Mouse (Mus musculus) CH12.LX (cell line): ENCODE results near the gene Tmc5. TPM values are rescaled to one million over a fixed set of nuclear protein-coding genes. Genes with fewer than 3 reads are reported as not detected.

Experiments
- DNase-seq: peaks from one replicate; pipeline ENCODE4 v3.0.0-alpha.2; 2013; ENCODE audit errors: extremely low read depth
- H3K27ac ChIP-seq: 2 replicates; pipeline ENCODE4 v1.5.1; 2012; ENCODE audit warnings: low read depth, mild to moderate bottlenecking, control low read depth, moderate library complexity; ENCODE audit not compliant: insufficient read depth
- H3K27me3 ChIP-seq: replicated peaks from 2 replicates; pipeline ENCODE3; 2012; ENCODE audit warnings: inconsistent platforms
- H3K36me3 ChIP-seq, 2 experiments: replicated peaks in 1 of 2; 2 replicates each; pipeline versions ENCODE3 to v1.6.1; 2012; ENCODE audit warnings: inconsistent platforms in 1 of 2, low read length in 1 of 2, mild to moderate bottlenecking in 1 of 2, mixed read lengths in 1 of 2, moderate library complexity in 1 of 2; ENCODE audit not compliant: control insufficient read depth in 1 of 2, insufficient read depth in 1 of 2
- H3K4me1 ChIP-seq, 2 experiments: 2 replicates each; pipeline ENCODE4 v1.6.1; 2012; ENCODE audit warnings: inconsistent platforms in 1 of 2, moderate library complexity in 1 of 2; ENCODE audit not compliant: insufficient read depth in 2 of 2, control insufficient read depth in 1 of 2
- H3K4me2 ChIP-seq: 2 replicates; pipeline ENCODE4 v1.6.1; 2012; ENCODE audit warnings: low read depth, mild to moderate bottlenecking, control low read depth; ENCODE audit not compliant: poor library complexity, insufficient read depth, severe bottlenecking
- H3K4me3 ChIP-seq, 3 experiments: fragments of 150-350 bp in 1 of 3; sonication (generic) in 1 of 3; replicated peaks in 1 of 3; 2 replicates each; pipeline versions ENCODE3 to v1.5.1; 2011 to 2012; ENCODE audit warnings: low read depth in 2 of 3, low read length in 2 of 3, mild to moderate bottlenecking in 2 of 3, moderate library complexity in 2 of 3, control low read depth in 1 of 3, improper control_type of control experiment in 1 of 3, inconsistent platforms in 1 of 3, mixed read lengths in 1 of 3; ENCODE audit not compliant: poor library complexity in 1 of 3
- H3K79me2 ChIP-seq: replicated peaks from 2 replicates; pipeline ENCODE4 v1.6.1; 2012; ENCODE audit warnings: mild to moderate bottlenecking, moderate library complexity; ENCODE audit not compliant: control insufficient read depth, poor library complexity, insufficient read depth, severe bottlenecking; ENCODE audit errors: extremely low read depth
- H3K9ac ChIP-seq: 2 replicates; pipeline ENCODE4 v1.6.1; 2012; ENCODE audit warnings: low read depth, mild to moderate bottlenecking, control low read depth, moderate library complexity; ENCODE audit not compliant: insufficient read depth
- H3K9me3 ChIP-seq: replicated peaks from 2 replicates; pipeline ENCODE3; 2012; ENCODE audit warnings: low read length, inconsistent platforms, mixed read lengths
- CTCF ChIP-seq, 2 experiments: IDR thresholded peaks in 1 of 2; conservative IDR thresholded peaks in 1 of 2; 2 replicates each; pipeline ENCODE4 v1.5.1; 2011 to 2012; ENCODE audit warnings: low read depth in 2 of 2, low read length in 2 of 2, improper control_type of control experiment in 1 of 2, inconsistent platforms in 1 of 2, mild to moderate bottlenecking in 1 of 2, moderate library complexity in 1 of 2
- ELF1 ChIP-seq: IDR thresholded peaks from 2 replicates; pipeline ENCODE4 v1.6.1; 2014; ENCODE audit warnings: low read depth, mild to moderate bottlenecking, inconsistent platforms, low read length, improper control_type of control experiment
- ETS1 ChIP-seq: conservative IDR thresholded peaks from 2 replicates; pipeline ENCODE4 v1.6.1; 2012; ENCODE audit warnings: low read depth, mild to moderate bottlenecking, inconsistent platforms, low read length, improper control_type of control experiment, moderate library complexity
- JUND ChIP-seq: conservative IDR thresholded peaks from 2 replicates; pipeline ENCODE4 v1.6.1; 2011; ENCODE audit warnings: low read depth, low read length, improper control_type of control experiment
- MAFK ChIP-seq: IDR thresholded peaks from 2 replicates; pipeline ENCODE4 v1.6.1; 2011; ENCODE audit warnings: low read length, improper control_type of control experiment; ENCODE audit not compliant: insufficient replicate concordance
- MEF2A ChIP-seq: IDR thresholded peaks from 2 replicates; pipeline ENCODE4 v1.6.1; 2014; ENCODE audit warnings: low read depth, mild to moderate bottlenecking, inconsistent platforms, low read length, improper control_type of control experiment, borderline replicate concordance
- NELFE ChIP-seq: IDR thresholded peaks from 2 replicates; pipeline ENCODE4 v1.6.1; 2011; ENCODE audit warnings: low read depth, low read length, improper control_type of control experiment
- NRF1 ChIP-seq: IDR thresholded peaks from 2 replicates; pipeline ENCODE4 v1.6.1; 2014; ENCODE audit warnings: low read depth, mild to moderate bottlenecking, inconsistent platforms, low read length, improper control_type of control experiment, moderate library complexity
- PAX5 ChIP-seq: IDR thresholded peaks from 2 replicates; pipeline ENCODE4 v1.6.1; 2012; ENCODE audit warnings: low read length, inconsistent platforms, mixed read lengths
- RAD21 ChIP-seq: IDR thresholded peaks from 2 replicates; pipeline ENCODE4 v1.6.1; 2011; ENCODE audit warnings: low read depth, mild to moderate bottlenecking, low read length, improper control_type of control experiment, moderate library complexity
- RCOR1 ChIP-seq: conservative IDR thresholded peaks from 2 replicates; pipeline ENCODE4 v1.6.1; 2012; ENCODE audit warnings: low read depth, mild to moderate bottlenecking, inconsistent platforms, low read length, improper control_type of control experiment
- SMC3 ChIP-seq: IDR thresholded peaks from 2 replicates; pipeline ENCODE4 v1.6.1; 2011; ENCODE audit warnings: low read depth, low read length, improper control_type of control experiment
- TBP ChIP-seq: conservative IDR thresholded peaks from 2 replicates; pipeline ENCODE4 v1.6.1; 2011; ENCODE audit warnings: low read depth, low read length, improper control_type of control experiment
- UBTF ChIP-seq: IDR thresholded peaks from 2 replicates; pipeline ENCODE4 v1.6.1; 2012; ENCODE audit warnings: low read depth, mild to moderate bottlenecking, inconsistent platforms, low read length, improper control_type of control experiment, moderate library complexity
- USF1 ChIP-seq: IDR thresholded peaks from 2 replicates; pipeline ENCODE4 v1.6.1; 2014; ENCODE audit warnings: low read depth, mild to moderate bottlenecking, inconsistent platforms, low read length, improper control_type of control experiment
- USF2 ChIP-seq: conservative IDR thresholded peaks from 2 replicates; pipeline ENCODE4 v1.6.1; 2011; ENCODE audit warnings: low read depth, low read length, improper control_type of control experiment
- ZC3H11A ChIP-seq: IDR thresholded peaks from 2 replicates; pipeline ENCODE4 v1.6.1; 2012; ENCODE audit warnings: low read depth, mild to moderate bottlenecking, inconsistent platforms, low read length, improper control_type of control experiment
- ZKSCAN1 ChIP-seq: IDR thresholded peaks from 2 replicates; pipeline ENCODE4 v1.6.1; 2012; ENCODE audit warnings: low read depth, inconsistent platforms, low read length, improper control_type of control experiment, borderline replicate concordance
- ZNF384 ChIP-seq: IDR thresholded peaks from 2 replicates; pipeline ENCODE4 v1.6.1; 2012; ENCODE audit warnings: low read depth, low read length, improper control_type of control experiment, inconsistent platforms
- dilution Hi-C: fragments of 300-500 bp; cut with MboI; formaldehyde crosslinking; loops from 2 replicates; pipeline ENCODE4 v1.14.3; 2020; ENCODE audit warnings: low sequenced_read_pairs; ENCODE audit not compliant: extremely low pct_unique_long_range_greater_than_20kb, extremely low pct_ligation_motif_present
- in situ Hi-C: fragments of 300-500 bp; cut with MboI; formaldehyde crosslinking; loops from 3 replicates; pipeline ENCODE4 v1.14.3; 2019; ENCODE audit warnings: low sequenced_read_pairs, low pct_ligation_motif_present, low pct_unique_long_range_greater_than_20kb, mixed read lengths
- polyA plus RNA-seq: library from polyadenylated mRNA; unstranded; fragments of >175 nt; gene quantifications from 2 replicates; pipeline ENCODE4 v1.2.1, GENCODE M21; 2012; ENCODE audit warnings: low read depth; ENCODE audit not compliant: insufficient read length
- total RNA-seq, 2 experiments: library from RNA; depleted of rRNA; stranded (reverse); fragments of 300-350 nt in 1 of 2; fragments of >200 nt in 1 of 2; gene quantifications; 2 replicates each; pipeline ENCODE4 v1.2.3; 2012 to 2014

Gene Tmc5
- total and polyA plus RNA-seq, 3 experiments: not detected

DNA sequence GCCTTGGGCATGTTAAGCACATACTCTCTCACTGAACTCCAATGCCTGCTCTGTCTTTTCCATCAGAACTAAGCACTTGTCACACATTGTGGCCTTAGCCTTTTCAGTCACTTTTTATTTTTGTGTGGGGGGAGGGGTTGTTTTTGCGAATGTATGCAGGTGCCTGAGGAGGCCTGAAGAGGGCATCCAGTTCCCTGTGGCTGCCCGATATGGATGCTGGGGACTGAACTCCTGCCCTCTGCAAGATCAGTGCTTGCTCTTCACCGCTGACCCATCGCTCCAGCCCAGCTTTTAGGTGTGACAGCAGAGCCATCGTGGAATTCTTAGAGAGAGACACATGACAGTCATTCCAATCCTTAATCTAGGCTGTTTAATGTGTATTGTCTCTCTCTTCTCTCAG is 25.7 kb upstream of the Tmc5 start:
- H3K36me3 ChIP-seq: no peaks in the 10 kb centered on the region
- H3K9me3 ChIP-seq: no peaks in the 10 kb centered on the region
- DNase-seq: no peak
- in situ Hi-C loops: no loop called here
- H3K27ac ChIP-seq: no peak overlapping the region
- dilution Hi-C loops: no loop called here
- peaks cover 26% of the 10 kb centered on the region for H3K27me3 ChIP-seq
- TF ChIP-seq ZNF384 (no peak), TBP (no peak), ELF1 (no peak), USF1 (no peak), SMC3 (no peak), RAD21 (no peak; the same call in none of the 2 replicates), CTCF (conservative IDR thresholded peaks at IDR 0.05 in 1 of 2, IDR thresholded peaks at IDR 0.05 in 1 of 2; ENCODE audit: low read depth in 2 of 2, low read length in 2 of 2) (peak in 1 of 2 experiments; percentile 25; a peak in 1 of 4 replicates)
- H3K4me3 ChIP-seq: no peak overlapping the region
- H3K79me2 ChIP-seq: no peaks in the 10 kb centered on the region
- no peak overlapping the region for H3K4me2 ChIP-seq
- no peak overlapping the region for H3K9ac ChIP-seq
- H3K4me1 ChIP-seq: peaks cover 3% of the 10 kb centered on the region in 2 experiments; a peak in 1 of 4 replicates

DNA sequence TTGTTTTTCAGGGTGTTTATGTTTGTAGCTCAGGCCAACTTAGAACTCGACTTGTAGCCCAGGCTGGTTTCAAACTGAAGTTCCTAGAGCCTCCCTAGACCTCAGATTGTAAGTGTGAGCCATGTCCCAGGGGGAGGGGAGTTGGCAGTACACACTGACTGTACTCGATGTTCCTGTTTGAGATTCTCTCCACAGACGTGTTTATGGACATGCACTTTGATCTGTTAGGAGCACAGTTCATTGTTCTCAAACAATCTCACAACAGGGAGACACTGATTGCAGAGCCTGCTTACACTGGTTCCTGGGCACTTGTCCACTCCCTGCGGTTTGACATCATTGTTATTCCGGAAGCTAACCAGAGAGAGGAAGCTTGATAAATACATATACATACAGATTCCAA is 25.1 kb upstream of the Tmc5 start:
- peaks cover 23% of the 10 kb centered on the region for H3K27me3 ChIP-seq
- H3K79me2 ChIP-seq: no peaks in the 10 kb centered on the region
- H3K4me1 ChIP-seq: peaks cover 3 to 10% of the 10 kb centered on the region in 2 experiments; a peak in 2 of 4 replicates
- H3K4me3 ChIP-seq: no peak overlapping the region
- no peak overlapping the region for H3K27ac ChIP-seq
- H3K4me2 ChIP-seq: no peak overlapping the region
- dilution Hi-C loops (no loop called here), in situ Hi-C loops (no loop called here)
- no peak overlapping the region for H3K9ac ChIP-seq
- TF ChIP-seq ETS1 (no peak), NELFE (no peak), USF1 (no peak)
- H3K36me3 ChIP-seq: no peaks in the 10 kb centered on the region
- DNase-seq: no peak
- no peaks in the 10 kb centered on the region for H3K9me3 ChIP-seq

DNA sequence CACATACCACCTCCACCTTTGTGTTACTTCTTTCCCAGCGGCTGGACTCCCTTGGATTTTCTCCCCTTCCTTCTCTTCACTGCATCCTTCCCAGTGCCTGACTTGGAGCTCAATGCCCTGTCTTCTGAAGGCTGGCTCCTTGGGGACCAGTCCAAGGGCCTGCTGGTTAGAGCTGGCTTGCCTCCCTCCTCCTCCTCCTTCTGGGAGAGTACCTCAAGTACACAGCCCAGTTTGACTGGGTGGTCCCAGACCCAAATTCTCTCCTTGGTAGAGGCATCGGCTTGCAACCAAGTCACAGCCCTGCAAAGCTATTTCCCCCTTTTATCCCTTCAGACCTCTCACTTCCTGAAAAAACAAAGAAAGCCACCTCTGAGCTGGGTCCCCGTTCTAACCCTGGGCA is 18.8 kb upstream of the Tmc5 start:
- Histone ChIP-seq H3K4me1 (peaks cover 0 to 27% of the 10 kb centered on the region in 2 experiments; a peak in 2 of 4 replicates), H3K9ac (no peak overlapping the region), H3K27ac (no peak overlapping the region), H3K4me3 (no peak overlapping the region), H3K79me2 (no peaks in the 10 kb centered on the region), H3K9me3 (peaks cover 8% of the 10 kb centered on the region), H3K27me3 (peaks cover 9% of the 10 kb centered on the region), H3K36me3 (no peaks in the 10 kb centered on the region), H3K4me2 (no peak overlapping the region)
- in situ Hi-C loops: no loop called here
- DNase-seq: no peak
- TF ChIP-seq NRF1: no peak
- TF ChIP-seq MAFK: no peak
- no peak for TF ChIP-seq USF2
- no peak for TF ChIP-seq MEF2A
- TF ChIP-seq ETS1: no peak
- TF ChIP-seq JUND: no peak
- no peak for TF ChIP-seq ZC3H11A
- TF ChIP-seq ZKSCAN1: no peak
- TF ChIP-seq PAX5: no peak
- TF ChIP-seq UBTF: no peak
- TF ChIP-seq TBP: no peak
- no peak for TF ChIP-seq RCOR1
- dilution Hi-C loops: no loop called here
